Mouse (Mus musculus) E14TG2a.4 (cell line): ENCODE data around the gene Vmn1r55.
A peak's percentile ranks its signal among the peaks of the same experiment; 100 is the strongest.
"Not testable (repeated sequence)": the region's sequence is repeated elsewhere in the genome, so short reads cannot be mapped to it uniquely, and the experiment has no call there.

Experiments
- H3K27me3 ChIP-seq: 2 replicates; pipeline ENCODE4 v1.6.1; 2014; ENCODE audit warnings: low read length, control low read depth; ENCODE audit not compliant: insufficient read depth
- H3K36me3 ChIP-seq: 2 replicates; pipeline ENCODE4 v1.6.1; 2014; ENCODE audit warnings: low read length, control low read depth; ENCODE audit not compliant: insufficient read depth
- H3K4me1 ChIP-seq: replicated peaks from 2 replicates; pipeline ENCODE4 v1.6.1; 2014; ENCODE audit warnings: low read depth, low read length, control low read depth
- H3K4me3 ChIP-seq: replicated peaks from 2 replicates; pipeline ENCODE4 v1.5.1; 2014; ENCODE audit warnings: mild to moderate bottlenecking, low read length
- H3K9me3 ChIP-seq: 2 replicates; pipeline ENCODE4 v1.6.1; 2014; ENCODE audit warnings: low read length, control low read depth
- CTCF ChIP-seq: conservative IDR thresholded peaks from 2 replicates; pipeline ENCODE4 v1.5.1; 2014; ENCODE audit warnings: low read length
- NANOG ChIP-seq: IDR thresholded peaks from 2 replicates; pipeline ENCODE4 v1.6.1; 2014; ENCODE audit warnings: borderline replicate concordance, low read length, mixed read lengths
- POU5F1 ChIP-seq: IDR thresholded peaks from 2 replicates; pipeline ENCODE4 v1.6.1; 2014; ENCODE audit warnings: low read length, borderline replicate concordance

The Vmn1r55 gene

DNA sequence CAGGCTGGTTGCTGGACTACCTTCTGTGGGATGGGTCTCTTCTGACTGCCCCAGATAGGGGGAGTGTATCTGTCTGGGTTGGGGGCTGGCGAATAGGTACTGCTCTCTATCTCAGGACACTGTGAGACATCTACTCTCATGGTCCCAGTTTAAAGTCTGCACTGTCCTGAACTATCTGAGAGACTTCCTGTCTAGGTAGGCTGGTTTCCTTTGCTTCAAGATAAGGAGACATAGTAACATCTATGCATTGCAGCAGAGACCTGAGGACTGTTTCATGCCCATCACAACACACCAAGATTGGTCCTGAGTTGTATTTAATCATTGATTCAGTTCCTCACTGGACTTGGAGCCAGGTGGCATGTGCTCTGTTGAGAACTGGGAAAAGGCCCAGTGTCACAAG is 64.0 kb downstream of the Vmn1r55 start:
- Histone ChIP-seq H3K4me1 (peaks cover 56% of the 10 kb centered on the region), H3K4me3 (no peak overlapping the region), H3K36me3 (peaks cover 84% of the 10 kb centered on the region)

DNA sequence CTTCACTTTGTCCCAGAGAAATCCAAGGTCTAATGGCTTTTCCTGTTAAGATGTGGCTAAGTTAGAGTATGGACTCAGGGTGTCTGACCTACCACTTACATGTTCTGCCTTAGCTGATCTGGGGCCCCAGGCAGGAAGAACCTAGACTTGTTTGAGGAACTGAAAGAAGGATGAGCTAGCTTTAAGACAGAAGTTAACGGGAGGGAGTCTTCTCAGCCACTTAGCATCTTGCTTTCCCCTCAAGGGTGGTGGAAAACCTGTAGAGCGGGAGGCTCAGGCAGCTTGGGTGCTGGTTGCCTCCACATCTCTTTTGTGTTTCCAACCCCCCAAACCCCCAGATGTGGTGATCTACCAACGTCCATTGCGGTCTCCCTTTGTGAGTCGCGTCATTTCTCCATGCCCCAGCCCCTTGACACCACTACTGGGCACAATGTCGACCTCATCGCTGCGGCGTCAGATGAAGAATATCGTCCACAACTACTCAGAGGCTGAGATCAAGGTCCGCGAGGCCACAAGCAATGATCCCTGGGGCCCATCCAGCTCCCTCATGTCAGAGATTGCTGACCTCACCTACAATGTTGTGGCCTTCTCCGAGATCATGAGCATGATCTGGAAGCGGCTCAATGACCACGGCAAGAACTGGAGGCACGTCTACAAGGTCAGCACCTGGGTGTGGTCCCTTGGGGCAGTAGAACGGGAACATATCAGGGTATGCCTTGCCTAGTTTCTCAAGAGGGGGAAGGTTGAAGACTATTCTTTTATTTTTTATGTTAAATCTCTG is 66.0 kb downstream of the Vmn1r55 start:
- no peaks in the 10 kb centered on the region for H3K27me3 ChIP-seq
- no peak for TF ChIP-seq CTCF
- peaks cover 73% of the 10 kb centered on the region for H3K36me3 ChIP-seq
- no peaks in the 10 kb centered on the region for H3K9me3 ChIP-seq
- H3K4me1 ChIP-seq: peaks cover 56% of the 10 kb centered on the region
- no peak overlapping the region for H3K4me3 ChIP-seq

More for the DNA sequence above, 64.0 kb downstream of the Vmn1r55 start:
- H3K27me3 ChIP-seq: no peaks in the 10 kb centered on the region
- H3K9me3 ChIP-seq: no peaks in the 10 kb centered on the region
- no peak for TF ChIP-seq NANOG
- TF ChIP-seq POU5F1: no peak
- no peak for TF ChIP-seq CTCF

DNA sequence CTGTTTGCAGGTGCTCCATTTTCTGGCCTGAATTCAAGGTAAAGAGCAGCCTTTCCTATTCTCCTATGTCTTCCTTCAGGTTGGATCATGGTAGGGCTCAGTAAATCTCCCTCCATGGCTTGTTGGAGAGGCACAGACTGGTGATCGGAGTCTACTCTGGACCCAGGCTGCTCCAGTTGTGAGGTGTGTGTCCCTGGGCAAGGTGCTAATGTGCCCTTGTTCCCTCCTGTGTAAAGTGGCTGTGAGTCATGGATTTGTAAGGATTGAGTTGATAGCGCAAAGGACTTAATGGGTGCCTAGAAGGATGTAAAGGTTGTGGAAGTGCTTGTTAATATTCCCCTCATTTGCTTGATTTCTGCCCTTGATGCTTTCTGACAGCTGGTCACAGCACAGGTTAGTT is 67.5 kb downstream of the Vmn1r55 start:
- no peaks in the 10 kb centered on the region for H3K9me3 ChIP-seq
- H3K36me3 ChIP-seq: peaks cover 73% of the 10 kb centered on the region
- H3K4me1 ChIP-seq: peaks cover 62% of the 10 kb centered on the region
- H3K27me3 ChIP-seq: no peaks in the 10 kb centered on the region
- H3K4me3 ChIP-seq: no peak overlapping the region
- no peak for TF ChIP-seq NANOG
- TF ChIP-seq CTCF: no peak
- no peak for TF ChIP-seq POU5F1

- Histone ChIP-seq H3K4me1 (peaks cover 68% of the 10 kb centered on the region), H3K4me3 (peak overlapping the region; percentile 98), H3K36me3 (peaks cover 73% of the 10 kb centered on the region), H3K27me3 (no peaks in the 10 kb centered on the region), H3K9me3 (no peaks in the 10 kb centered on the region)
- TF ChIP-seq CTCF: no peak
- TF ChIP-seq POU5F1: no peak
- no peak for TF ChIP-seq NANOG
Observed at GRCm38 (mm10) chr7:5081241-5081640, 68.2 kb downstream of the Vmn1r55 start.

DNA sequence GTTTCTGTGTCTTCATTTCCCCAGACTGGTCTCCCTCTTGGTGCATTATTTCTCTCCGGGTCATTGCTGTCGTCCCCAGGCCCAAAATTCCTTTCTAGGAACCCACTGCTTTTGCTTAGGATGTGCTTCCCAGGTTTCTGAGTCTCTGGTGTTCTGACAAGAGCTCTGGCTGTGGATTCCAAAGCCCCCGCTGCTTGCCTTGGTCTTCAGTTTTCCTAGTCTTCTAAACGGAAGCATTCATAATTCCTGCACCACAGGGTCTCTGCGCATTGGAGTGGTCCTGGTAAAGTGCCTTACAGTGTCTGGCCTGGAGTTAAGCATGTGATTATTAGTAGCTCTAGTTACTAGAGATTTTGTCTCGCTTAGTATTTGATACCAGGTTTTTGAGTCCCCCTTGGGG is 68.7 kb downstream of the Vmn1r55 start:
- Histone ChIP-seq H3K4me1 (peaks cover 71% of the 10 kb centered on the region), H3K9me3 (no peaks in the 10 kb centered on the region), H3K27me3 (no peaks in the 10 kb centered on the region), H3K36me3 (peaks cover 72% of the 10 kb centered on the region), H3K4me3 (peak overlapping the region; percentile 98)
- TF ChIP-seq POU5F1 (no peak), NANOG (no peak), CTCF (no peak)

GRCm38 (mm10) chr7:5080010-5080751 is 69.3 kb downstream of the Vmn1r55 start, which contains the start of gene Epn1:
TSS of gene Epn1 (plus strand) at chr7:5080235.
- no peak for TF ChIP-seq NANOG
- no peak for TF ChIP-seq POU5F1
- TF ChIP-seq CTCF: no peak
- Histone ChIP-seq H3K36me3 (peaks cover 71% of the 10 kb centered on the region), H3K9me3 (no peaks in the 10 kb centered on the region), H3K27me3 (no peaks in the 10 kb centered on the region), H3K4me3 (peak within 1 kb of the TSS; percentile 98), H3K4me1 (peaks cover 68% of the 10 kb centered on the region)

GRCm38 (mm10) chr7:5079365-5080009 is 70.0 kb downstream of the Vmn1r55 start:
- not testable (repeated sequence) for H3K27me3 ChIP-seq
- peaks cover 71% of the 10 kb centered on the region for H3K36me3 ChIP-seq

More at GRCm38 (mm10) chr7:5079365-5080009, 70.0 kb downstream of the Vmn1r55 start:
- Histone ChIP-seq H3K4me1 (peaks cover 68% of the 10 kb centered on the region), H3K4me3 (peak overlapping the region; percentile 98)
- H3K9me3 ChIP-seq: not testable (repeated sequence)
